Mouse (Mus musculus): ENCODE data around the gene Cd300lb. TPM values are rescaled to one million over a fixed set of nuclear protein-coding genes. Genes with fewer than 3 reads are reported as not detected.
"Not testable (repeated sequence)": the region's sequence is repeated elsewhere in the genome, so short reads cannot be mapped to it uniquely, and the experiment has no call there.

Gene Cd300lb
- polyA plus RNA-seq, 1 experiment from 2014 or later = 1.1 TPM

- 16% methylated on average over 9 of the region's 9 CpGs for WGBS
- Histone ChIP-seq H3K9ac (no peak overlapping the region), H3K4me2 (no peak overlapping the region), H3K36me3 (no peaks in the 10 kb centered on the region), H3K4me1 (no peaks in the 10 kb centered on the region), H3K27me3 (replicated peaks) (no peaks in the 10 kb centered on the region), H3K4me3 (replicated peaks) (no peak overlapping the region), H3K9me3 (no peaks in the 10 kb centered on the region), H3K27ac (no peak overlapping the region)
- ATAC-seq (ENCODE audit: insufficient read depth, low FRiP score, low read depth) = no peak
These were observed 21.3 kb downstream of the Cd300lb start for GRCm38 (mm10) chr11:114912847-114913246.

DNA sequence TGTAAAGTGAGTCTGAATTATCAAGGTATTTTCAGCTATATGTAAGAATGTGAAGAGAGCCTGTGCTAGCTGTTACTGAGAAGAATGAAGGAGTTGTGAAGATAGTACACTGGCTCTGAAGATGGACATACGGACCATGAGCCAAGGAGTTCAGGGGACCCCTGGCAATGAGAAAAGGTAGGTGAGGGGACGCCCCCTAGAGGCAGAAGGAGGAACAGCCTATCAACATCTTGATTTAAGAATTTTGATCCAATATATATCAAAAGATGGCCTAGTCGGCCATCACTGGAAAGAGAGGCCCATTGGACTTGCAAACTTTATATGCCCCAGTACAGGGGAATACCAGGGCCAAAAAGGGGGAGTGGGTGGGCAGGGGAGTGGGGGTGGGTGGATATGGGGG lies 24.6 kb downstream of the Cd300lb start:
- not testable (repeated sequence) for H3K27ac ChIP-seq; H3K27me3 ChIP-seq (replicated peaks); H3K4me3 ChIP-seq (replicated peaks); H3K9ac ChIP-seq; H3K36me3 ChIP-seq; H3K4me2 ChIP-seq; H3K9me3 ChIP-seq; ATAC-seq (ENCODE audit: insufficient read depth, low FRiP score, low read depth); H3K4me1 ChIP-seq
- 36% methylated on average over 3 of the region's 3 CpGs for WGBS

DNA sequence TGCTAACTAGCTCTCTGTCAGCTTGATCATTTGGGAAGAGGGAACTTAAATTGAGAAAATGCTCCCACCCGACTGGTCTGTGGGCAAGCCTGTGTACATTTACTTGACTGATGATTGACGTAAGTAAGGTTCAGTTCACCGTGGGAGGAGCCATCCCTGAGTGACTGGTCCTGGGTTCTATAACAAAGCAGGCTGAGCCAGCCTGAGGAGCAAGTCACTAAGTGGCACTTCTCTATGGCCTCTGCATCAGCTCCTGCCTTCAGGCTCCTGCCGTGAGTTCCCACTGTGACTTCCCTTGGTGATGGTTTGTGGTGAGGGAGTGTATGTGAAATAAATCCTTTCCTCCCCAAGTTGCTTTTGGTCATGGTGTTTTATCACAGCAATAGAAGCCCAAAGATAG lies 26.1 kb downstream of the Cd300lb start:
- H3K4me3 ChIP-seq (replicated peaks) = no peak overlapping the region
- no peak overlapping the region for H3K4me2 ChIP-seq
- H3K9me3 ChIP-seq = no peaks in the 10 kb centered on the region
- ATAC-seq (ENCODE audit: insufficient read depth, low FRiP score, low read depth) = no peak
- no peaks in the 10 kb centered on the region for H3K36me3 ChIP-seq
- 47% methylated on average over 4 of the region's 4 CpGs for WGBS
- no peaks in the 10 kb centered on the region for H3K4me1 ChIP-seq
- H3K27ac ChIP-seq = no peak overlapping the region
- no peaks in the 10 kb centered on the region for H3K27me3 ChIP-seq (replicated peaks)
- no peak overlapping the region for H3K9ac ChIP-seq

DNA sequence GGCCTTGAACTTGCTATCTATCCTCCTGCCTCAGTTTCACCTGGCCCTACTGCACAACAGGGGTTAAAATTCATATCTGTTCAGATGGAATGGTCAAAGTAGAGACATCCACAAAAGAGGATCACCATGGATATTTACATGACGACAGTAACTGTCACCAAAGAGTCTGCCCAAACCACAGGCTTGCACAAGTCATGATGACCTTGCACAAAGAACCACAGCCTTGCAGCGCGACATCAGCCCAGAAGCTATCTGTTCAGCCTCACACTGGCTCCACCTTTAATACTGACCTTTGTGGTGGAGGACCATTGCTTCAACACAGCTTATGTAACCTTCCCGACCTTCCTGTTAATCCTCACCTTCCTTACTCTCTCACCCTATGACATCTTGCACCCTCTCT lies 26.6 kb downstream of the Cd300lb start:
- H3K9ac ChIP-seq = no peak overlapping the region
- ATAC-seq (ENCODE audit: insufficient read depth, low FRiP score, low read depth) = no peak
- WGBS = 76% methylated on average over 4 of the region's 4 CpGs
- no peaks in the 10 kb centered on the region for H3K9me3 ChIP-seq
- H3K27ac ChIP-seq = no peak overlapping the region
- H3K4me2 ChIP-seq = no peak overlapping the region
- H3K36me3 ChIP-seq = no peaks in the 10 kb centered on the region
- H3K4me1 ChIP-seq = no peaks in the 10 kb centered on the region
- H3K27me3 ChIP-seq (replicated peaks) = no peaks in the 10 kb centered on the region
- H3K4me3 ChIP-seq (replicated peaks) = no peak overlapping the region

DNA sequence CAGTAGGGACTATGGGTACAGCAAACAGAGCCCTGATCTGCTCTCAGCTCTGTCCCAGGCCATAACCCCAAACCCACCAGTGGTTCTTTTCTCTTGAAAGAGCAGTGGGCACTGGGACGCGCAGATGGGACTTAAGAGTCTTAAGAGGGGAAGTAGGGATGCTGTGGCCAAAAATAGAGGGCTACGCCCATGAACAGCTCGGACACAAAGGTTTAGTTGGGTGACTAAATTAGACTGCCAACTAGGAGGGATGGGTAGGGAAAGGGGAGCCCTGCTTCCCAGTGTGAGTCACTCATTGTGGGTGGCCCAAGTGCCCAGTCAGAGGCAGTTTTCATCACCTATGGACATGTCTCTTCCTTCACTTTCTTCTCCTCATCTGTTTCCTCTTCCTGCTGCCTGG lies 31.0 kb downstream of the Cd300lb start:
- no peaks in the 10 kb centered on the region for H3K9me3 ChIP-seq
- WGBS = 88% methylated on average over 4 of the region's 4 CpGs
- ATAC-seq (ENCODE audit: insufficient read depth, low FRiP score, low read depth) = no peak
- H3K4me2 ChIP-seq = no peak overlapping the region
- H3K4me1 ChIP-seq = no peaks in the 10 kb centered on the region
- H3K9ac ChIP-seq = no peak overlapping the region
- no peaks in the 10 kb centered on the region for H3K36me3 ChIP-seq
- no peaks in the 10 kb centered on the region for H3K27me3 ChIP-seq (replicated peaks)
- no peak overlapping the region for H3K4me3 ChIP-seq (replicated peaks)
- no peak overlapping the region for H3K27ac ChIP-seq

DNA sequence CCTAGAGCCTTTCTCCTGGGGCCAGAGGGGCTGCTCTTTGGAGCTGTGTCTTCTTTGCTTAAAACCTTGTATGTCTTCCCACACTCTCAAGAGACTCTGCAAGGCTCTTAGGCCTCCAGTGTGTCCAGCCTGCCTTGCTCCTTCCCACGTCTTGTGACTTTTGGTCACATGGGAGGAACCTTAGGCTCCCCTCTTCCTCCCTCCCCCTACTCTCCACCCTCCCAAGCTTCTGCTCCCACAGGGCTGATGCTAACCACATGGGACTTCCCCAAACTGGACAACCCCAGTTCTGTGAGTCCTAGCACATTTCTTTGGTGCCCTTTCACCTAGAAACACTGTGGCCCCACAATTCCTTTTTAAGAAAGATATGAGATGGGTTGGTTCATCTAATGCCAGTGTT lies 36.2 kb downstream of the Cd300lb start:
- 43% methylated on average over 1 of the region's 1 CpGs for WGBS
- Histone ChIP-seq H3K4me2 (no peak overlapping the region), H3K9me3 (no peaks in the 10 kb centered on the region), H3K4me3 (replicated peaks) (no peak overlapping the region), H3K9ac (no peak overlapping the region), H3K36me3 (no peaks in the 10 kb centered on the region), H3K27me3 (replicated peaks) (no peaks in the 10 kb centered on the region), H3K27ac (no peak overlapping the region), H3K4me1 (no peaks in the 10 kb centered on the region)
- ATAC-seq (ENCODE audit: insufficient read depth, low FRiP score, low read depth) = no peak; the same call in 1 of the 2 replicates

DNA sequence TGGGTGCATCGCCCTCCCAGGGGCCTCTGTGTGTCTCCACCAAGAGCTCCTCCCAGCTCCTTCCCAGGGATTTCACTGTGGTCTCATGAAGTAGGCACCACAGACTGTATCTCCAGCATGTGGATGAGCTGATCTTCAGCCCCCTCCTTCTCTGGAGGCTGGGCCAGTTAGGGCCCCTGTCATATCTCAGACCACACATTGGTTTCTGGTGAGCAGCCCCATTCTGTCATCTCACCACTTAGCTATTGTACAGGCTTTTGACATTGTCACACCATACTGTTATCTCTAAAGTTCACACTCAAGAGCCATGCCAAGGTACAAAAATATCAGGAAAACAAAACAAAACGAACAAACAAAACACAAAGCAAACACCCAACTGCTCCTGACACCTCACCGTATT lies 38.1 kb downstream of the Cd300lb start:
- no peaks in the 10 kb centered on the region for H3K27me3 ChIP-seq (replicated peaks)
- H3K9me3 ChIP-seq = no peaks in the 10 kb centered on the region
- no peak overlapping the region for H3K27ac ChIP-seq
- WGBS = 78% methylated on average over 3 of the region's 3 CpGs
- no peaks in the 10 kb centered on the region for H3K36me3 ChIP-seq
- H3K4me3 ChIP-seq (replicated peaks) = no peak overlapping the region
- no peak overlapping the region for H3K9ac ChIP-seq
- no peak overlapping the region for H3K4me2 ChIP-seq
- no peak for ATAC-seq (ENCODE audit: insufficient read depth, low FRiP score, low read depth)
- no peaks in the 10 kb centered on the region for H3K4me1 ChIP-seq

- no peak overlapping the region for H3K4me2 ChIP-seq
- no peaks in the 10 kb centered on the region for H3K27me3 ChIP-seq (replicated peaks)
- 45% methylated on average over 5 of the region's 5 CpGs for WGBS
- H3K4me1 ChIP-seq = no peaks in the 10 kb centered on the region
- no peak overlapping the region for H3K27ac ChIP-seq
- no peak overlapping the region for H3K4me3 ChIP-seq (replicated peaks)
- ATAC-seq (ENCODE audit: insufficient read depth, low FRiP score, low read depth) = no peak
- no peak overlapping the region for H3K9ac ChIP-seq
- H3K36me3 ChIP-seq = no peaks in the 10 kb centered on the region
- H3K9me3 ChIP-seq = no peaks in the 10 kb centered on the region
These were observed 43.6 kb downstream of the Cd300lb start for GRCm38 (mm10) chr11:114890542-114890941.

GRCm38 (mm10) chr11:114889991-114890518 lies 44.1 kb downstream of the Cd300lb start, which contains the start of gene Cd300a:
Cd300a (plus strand) TSS chr11:114890041.
- H3K36me3 ChIP-seq = no peaks in the 10 kb centered on the region
- 76% methylated on average over 18 of the region's 18 CpGs for WGBS
- no peaks in the 10 kb centered on the region for H3K4me1 ChIP-seq
- H3K27ac ChIP-seq = no peak within 1 kb of the TSS
- no peaks in the 10 kb centered on the region for H3K27me3 ChIP-seq (replicated peaks)
- H3K4me2 ChIP-seq = no peak within 1 kb of the TSS
- H3K4me3 ChIP-seq (replicated peaks) = no peak within 1 kb of the TSS
- ATAC-seq (ENCODE audit: insufficient read depth, low FRiP score, low read depth) = no peak; the same call in 1 of the 2 replicates
- H3K9ac ChIP-seq = no peak within 1 kb of the TSS
- H3K9me3 ChIP-seq = no peaks in the 10 kb centered on the region

DNA sequence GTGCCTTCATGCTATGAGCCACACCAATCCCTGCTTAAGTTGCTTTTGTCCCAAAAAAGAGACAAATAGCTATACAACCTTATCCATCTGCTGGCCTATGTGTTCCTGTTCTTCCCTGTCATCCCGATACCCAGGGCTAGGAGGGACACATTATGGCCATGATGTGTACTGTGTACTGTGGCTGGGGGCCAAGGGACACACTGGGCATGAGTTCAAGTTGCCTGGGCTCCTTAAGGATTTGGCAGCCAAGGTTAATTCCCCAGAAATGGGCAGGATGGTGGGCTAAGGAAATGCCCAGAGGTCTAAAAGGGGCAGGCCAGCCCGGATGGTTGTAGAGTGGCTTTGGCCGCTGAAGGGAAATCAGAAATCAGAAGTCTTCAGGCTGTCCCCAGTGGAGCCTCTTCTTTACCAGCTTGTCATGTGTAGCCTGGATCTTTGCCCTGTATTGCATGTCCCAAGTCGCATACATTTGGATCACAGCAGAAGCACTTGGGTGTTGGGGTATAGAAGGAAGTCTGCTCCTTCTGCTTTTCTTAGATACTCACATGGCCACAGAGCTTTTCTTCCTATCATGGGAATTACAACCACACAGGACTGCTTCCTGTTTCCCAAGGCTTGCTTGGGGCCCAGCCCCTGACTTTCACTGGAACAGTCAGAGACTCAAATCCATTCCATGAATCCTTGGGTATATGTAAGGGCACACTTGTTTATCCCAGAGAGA lies 49.6 kb downstream of the Cd300lb start:
- H3K36me3 ChIP-seq = no peaks in the 10 kb centered on the region
- no peak overlapping the region for H3K27ac ChIP-seq
- H3K4me3 ChIP-seq (replicated peaks) = no peak overlapping the region
- no peak for ATAC-seq (ENCODE audit: insufficient read depth, low FRiP score, low read depth)
- WGBS = 75% methylated on average over 4 of the region's 4 CpGs
- H3K4me2 ChIP-seq = no peak overlapping the region
- H3K4me1 ChIP-seq = no peaks in the 10 kb centered on the region
- H3K9ac ChIP-seq = no peak overlapping the region
- H3K9me3 ChIP-seq = no peaks in the 10 kb centered on the region
- no peaks in the 10 kb centered on the region for H3K27me3 ChIP-seq (replicated peaks)

DNA sequence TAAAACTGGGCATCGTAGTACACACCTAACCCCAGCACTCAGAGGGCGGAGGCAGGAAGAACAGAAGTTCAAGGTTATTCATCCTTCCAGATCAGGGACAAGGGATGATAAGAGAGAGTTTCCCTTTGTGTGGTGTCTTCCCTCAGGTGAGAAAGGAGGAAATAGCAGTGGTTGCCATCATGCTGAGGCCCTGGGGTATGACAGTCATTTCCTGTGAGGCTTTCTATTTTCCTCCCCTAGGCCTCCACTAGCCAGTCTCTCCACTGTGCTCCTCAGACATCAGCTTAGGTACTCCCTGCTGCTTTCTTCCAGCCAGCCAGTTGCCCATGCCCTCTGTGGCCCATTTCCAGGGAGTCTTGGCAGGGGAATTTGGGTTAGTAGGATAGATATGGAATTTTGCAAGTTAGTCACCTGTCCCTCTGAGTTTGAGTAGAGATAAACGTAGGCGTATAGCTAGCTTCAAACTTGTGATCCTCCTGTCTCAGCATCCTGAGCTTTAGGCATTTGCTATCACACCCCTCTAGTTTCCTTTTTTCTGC lies 50.9 kb downstream of the Cd300lb start:
- 85% methylated on average over 4 of the region's 4 CpGs for WGBS
- H3K36me3 ChIP-seq = no peaks in the 10 kb centered on the region
- ATAC-seq (ENCODE audit: insufficient read depth, low FRiP score, low read depth) = no peak
- no peaks in the 10 kb centered on the region for H3K9me3 ChIP-seq
- no peaks in the 10 kb centered on the region for H3K4me1 ChIP-seq
- H3K4me2 ChIP-seq = no peak overlapping the region
- no peak overlapping the region for H3K9ac ChIP-seq
- no peaks in the 10 kb centered on the region for H3K27me3 ChIP-seq (replicated peaks)
- no peak overlapping the region for H3K27ac ChIP-seq
- H3K4me3 ChIP-seq (replicated peaks) = no peak overlapping the region

DNA sequence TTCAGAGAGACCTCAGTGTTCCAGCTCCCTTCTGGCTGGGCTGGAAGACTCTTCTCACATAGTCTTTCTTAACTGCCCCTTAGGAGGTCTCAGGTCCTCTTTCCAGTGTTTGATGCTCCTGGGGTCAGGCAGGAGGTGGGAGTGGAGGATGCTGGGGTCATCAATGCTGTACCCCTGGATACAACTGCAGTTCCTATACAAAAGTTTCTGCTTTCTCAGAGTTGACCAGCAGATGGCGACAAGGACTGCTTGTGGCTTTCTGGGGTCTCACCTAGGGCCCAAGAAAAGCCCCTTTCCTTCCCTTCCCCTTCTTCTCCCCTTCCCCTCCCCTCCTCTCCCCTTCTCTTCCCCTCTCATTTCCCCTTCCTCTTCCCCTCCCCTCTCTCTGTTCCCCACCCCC lies 53.6 kb downstream of the Cd300lb start:
- H3K9ac ChIP-seq = no peak overlapping the region
- H3K4me1 ChIP-seq = peaks cover 2% of the 10 kb centered on the region; the same call in 1 of the 2 replicates
- H3K27me3 ChIP-seq (replicated peaks) = no peaks in the 10 kb centered on the region
- no peak overlapping the region for H3K4me2 ChIP-seq
- ATAC-seq (ENCODE audit: insufficient read depth, low FRiP score, low read depth) = no peak
- no peaks in the 10 kb centered on the region for H3K36me3 ChIP-seq
- H3K4me3 ChIP-seq (replicated peaks) = no peak overlapping the region
- WGBS = 11% methylated on average over 1 of the region's 1 CpGs
- no peak overlapping the region for H3K27ac ChIP-seq
- H3K9me3 ChIP-seq = no peaks in the 10 kb centered on the region
